Mouse (Mus musculus) inflammation-experienced regulatory T-cells, adult 6 months (primary cell): ENCODE results near the gene Thumpd3. TPM values are rescaled to one million over a fixed set of nuclear protein-coding genes. Genes with fewer than 3 reads are reported as not detected.

Source experiments
- ATAC-seq: one replicate; pipeline ENCODE4 v1.8.0; 2017
- polyA plus RNA-seq, 3 experiments: library from polyadenylated mRNA; unstranded; fragments of 100-300 nt; shearing (Covaris generic); gene quantifications; one replicate each; pipeline ENCODE4 v1.2.1; 2017

Thumpd3 gene
- polyA plus RNA-seq, 3 experiments from 2014 or later: 89.0 to 121 (median 107) TPM

GRCm38 (mm10) chr6:113037946-113038734 lies 7.9 kb upstream of the Thumpd3 start:
- ATAC-seq: peak; percentile 75

- no peak for ATAC-seq
Measured at GRCm38 (mm10) chr6:113038735-113039058, 7.3 kb upstream of the Thumpd3 start.

GRCm38 (mm10) chr6:113040319-113040718 lies 5.7 kb upstream of the Thumpd3 start:
- ATAC-seq: no peak

GRCm38 (mm10) chr6:113041215-113041990 lies 4.6 kb upstream of the Thumpd3 start:
- ATAC-seq: no peak

GRCm38 (mm10) chr6:113045575-113045974 lies 450 bp upstream of the Thumpd3 start:
- peak; percentile 27 for ATAC-seq

- ATAC-seq: peak; percentile 36
Measured at GRCm38 (mm10) chr6:113047016-113047746, 1.2 kb downstream of the Thumpd3 start.

GRCm38 (mm10) chr6:113048371-113048770 lies 2.3 kb downstream of the Thumpd3 start:
- no peak for ATAC-seq

- no peak for ATAC-seq
Measured at GRCm38 (mm10) chr6:113049159-113049558, 3.1 kb downstream of the Thumpd3 start.

- ATAC-seq: no peak
Measured at GRCm38 (mm10) chr6:113052972-113053371, 6.9 kb downstream of the Thumpd3 start.

- ATAC-seq: no peak
Measured at GRCm38 (mm10) chr6:113054552-113055107, 8.6 kb downstream of the Thumpd3 start.

GRCm38 (mm10) chr6:113060892-113061563 lies 15.0 kb downstream of the Thumpd3 start:
- ATAC-seq: no peak

- no peak for ATAC-seq
Measured at GRCm38 (mm10) chr6:113062253-113062652, 16.2 kb downstream of the Thumpd3 start.

- ATAC-seq: no peak
Measured at GRCm38 (mm10) chr6:113063363-113063762, 17.3 kb downstream of the Thumpd3 start.

GRCm38 (mm10) chr6:113065186-113065585 lies 19.2 kb downstream of the Thumpd3 start:
- ATAC-seq: no peak

- ATAC-seq: no peak
Measured at GRCm38 (mm10) chr6:113069154-113069553, 23.1 kb downstream of the Thumpd3 start.

GRCm38 (mm10) chr6:113075261-113075660 lies 29.2 kb downstream of the Thumpd3 start:
- ATAC-seq: no peak

GRCm38 (mm10) chr6:113076012-113076685 lies 30.1 kb downstream of the Thumpd3 start:
- peak; percentile 60 for ATAC-seq

- ATAC-seq: peak; percentile 77
Measured at GRCm38 (mm10) chr6:113076686-113077516, 30.9 kb downstream of the Thumpd3 start, which contains the start of gene Setd5. Setd5 (plus strand) TSS chr6:113077365.

- no peak for ATAC-seq
Measured at GRCm38 (mm10) chr6:113077569-113078030, 31.6 kb downstream of the Thumpd3 start.

- no peak for ATAC-seq
Measured at GRCm38 (mm10) chr6:113078031-113078721, 32.2 kb downstream of the Thumpd3 start.
